Mouse (Mus musculus) heart, embryonic 15.5 days (tissue): ENCODE results near the gene Matn4. TPM values are rescaled to one million over a fixed set of nuclear protein-coding genes. Genes with fewer than 3 reads are reported as not detected.

Experiments used
- ATAC-seq: fragments of 200-750 bp; cut with Nextera tagmentation; replicated peaks from 2 replicates; pipeline ENCODE4 v1.8.0; 2017; ENCODE audit warnings: low read depth, moderate TSS enrichment; ENCODE audit not compliant: insufficient number of reproducible peaks, insufficient read depth, low FRiP score
- H3K27ac ChIP-seq: fragments of 300-500 bp; sonication (generic); 2 replicates; pipeline ENCODE4 v1.5.1; 2015; ENCODE audit warnings: mild to moderate bottlenecking, inconsistent platforms
- H3K27me3 ChIP-seq: fragments of 300-500 bp; sonication (generic); 2 replicates; pipeline ENCODE4 v1.6.1; 2015; ENCODE audit warnings: inconsistent platforms
- H3K36me3 ChIP-seq: fragments of 300-500 bp; sonication (generic); 2 replicates; pipeline ENCODE4 v1.6.1; 2015; ENCODE audit warnings: mild to moderate bottlenecking, inconsistent platforms
- H3K4me1 ChIP-seq: fragments of 300-500 bp; sonication (generic); replicated peaks from 2 replicates; pipeline ENCODE4 v1.6.1; 2015; ENCODE audit warnings: inconsistent platforms
- H3K4me2 ChIP-seq: fragments of 300-500 bp; sonication (generic); 2 replicates; pipeline ENCODE4 v1.6.1; 2015; ENCODE audit warnings: inconsistent platforms, mild to moderate bottlenecking, moderate library complexity
- H3K4me3 ChIP-seq: fragments of 300-500 bp; sonication (generic); 2 replicates; pipeline ENCODE4 v1.5.1; 2015; ENCODE audit warnings: mild to moderate bottlenecking, inconsistent platforms
- H3K9ac ChIP-seq: fragments of 300-500 bp; sonication (generic); 2 replicates; pipeline ENCODE4 v1.6.1; 2015; ENCODE audit warnings: mild to moderate bottlenecking, inconsistent platforms
- H3K9me3 ChIP-seq: fragments of 300-500 bp; sonication (generic); replicated peaks from 2 replicates; pipeline ENCODE4 v1.6.1; 2016; ENCODE audit warnings: inconsistent platforms
- WGBS: fragments of 180-500 bp; shearing (Covaris S2); methylation state at CpG from one replicate; pipeline ENCODE4 v1.1.7; 2015; ENCODE audit warnings: mixed read lengths; 5-methylcytosine and 5-hydroxymethylcytosine counted together
- polyA plus RNA-seq: library from polyadenylated mRNA; unstranded; fragments of >200 nt; fragmentation: Nextera tagmentation; extraction: Ambion mirVana; gene quantifications from 2 replicates; pipeline ENCODE4 v1.2.1, GENCODE M21; 2015

The Matn4 gene
- polyA plus RNA-seq, 1 experiment from 2014 or later = 8.4 TPM

DNA sequence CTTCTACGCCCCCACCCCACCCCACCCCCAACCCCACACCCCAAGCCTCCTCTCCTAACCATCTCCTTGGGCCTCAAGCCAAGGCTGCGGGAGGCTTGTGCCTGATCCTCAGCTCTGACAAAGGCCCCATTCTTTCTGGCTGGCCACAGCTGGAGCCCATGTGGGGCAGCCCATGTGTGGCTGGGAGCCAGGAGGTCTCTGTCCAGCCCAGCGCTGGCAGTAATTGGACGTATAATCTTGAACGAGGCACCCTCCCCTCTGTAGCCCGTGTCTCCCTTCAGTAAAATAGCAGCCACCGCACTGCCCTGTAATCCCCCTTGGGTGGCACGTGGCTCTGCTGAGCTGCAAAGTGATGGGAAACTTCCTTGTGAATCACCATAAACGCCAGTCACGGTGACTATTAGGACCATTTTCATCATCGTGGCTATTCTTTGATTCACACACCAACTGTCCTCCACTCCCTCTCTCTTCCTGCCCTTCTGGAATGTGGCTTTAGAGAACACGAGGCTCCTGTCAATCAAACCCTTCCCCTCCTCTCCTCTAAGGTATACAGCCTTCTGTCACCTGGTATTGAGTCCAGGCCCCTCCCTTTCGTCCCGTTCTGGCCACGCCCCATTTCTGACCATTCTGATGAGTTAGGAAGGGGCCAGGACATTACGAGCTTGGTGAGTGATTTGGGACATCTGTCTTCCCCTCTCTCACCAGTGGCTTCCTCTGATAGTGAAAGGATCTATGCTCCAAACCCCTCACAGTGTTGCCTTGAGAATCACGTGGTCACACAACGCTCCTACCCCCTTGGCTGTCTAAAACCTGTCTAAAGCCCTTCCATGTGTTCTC is 18.8 kb downstream of the Matn4 start:
- H3K36me3 ChIP-seq = no peaks in the 10 kb centered on the region
- WGBS = 16% methylated on average over 18 of the region's 18 CpGs
- H3K4me1 ChIP-seq = peaks cover 21% of the 10 kb centered on the region
- peak; percentile 58 for ATAC-seq
- H3K9me3 ChIP-seq = no peaks in the 10 kb centered on the region
- H3K27ac ChIP-seq = no peak overlapping the region
- peak overlapping the region; percentile 28 for H3K4me2 ChIP-seq
- H3K4me3 ChIP-seq = no peak overlapping the region
- H3K9ac ChIP-seq = no peak overlapping the region
- peaks cover 47% of the 10 kb centered on the region for H3K27me3 ChIP-seq

DNA sequence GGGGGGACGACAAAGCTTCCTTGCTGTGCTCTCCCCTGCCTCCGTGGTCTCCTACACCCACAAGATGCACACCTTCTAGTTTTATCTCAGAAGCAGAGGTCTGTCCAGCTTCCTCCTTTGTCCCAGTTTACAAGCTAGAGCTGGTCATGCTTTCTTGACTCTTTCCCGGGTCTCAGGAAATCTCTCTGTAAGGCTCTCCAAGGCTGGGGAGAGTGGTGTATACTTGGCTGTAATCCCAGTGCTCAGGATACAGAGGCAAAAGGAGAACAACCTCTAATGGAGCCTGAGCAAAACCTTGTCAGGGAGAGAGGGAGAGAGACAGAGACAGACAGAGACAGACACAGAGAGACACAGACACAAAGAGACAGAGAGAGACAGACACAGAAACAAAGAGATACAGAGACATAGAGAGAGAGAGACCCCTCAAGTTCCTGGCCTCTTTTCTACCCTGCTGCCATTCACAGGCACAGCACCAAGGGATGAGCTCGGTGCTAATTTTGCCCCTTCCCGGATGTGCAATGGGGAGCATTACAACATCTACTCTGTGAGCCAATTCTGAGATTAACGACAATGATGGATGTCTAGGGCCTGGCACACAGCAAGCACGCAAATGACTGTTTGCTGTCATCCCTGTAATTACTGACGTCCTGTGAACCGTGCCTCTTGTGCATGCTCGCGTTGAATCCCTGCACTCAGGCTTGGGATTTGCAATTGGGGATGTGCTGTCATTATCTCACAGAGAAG is 21.1 kb downstream of the Matn4 start:
- ATAC-seq = no peak
- Histone ChIP-seq H3K4me2 (no peak overlapping the region), H3K36me3 (no peaks in the 10 kb centered on the region), H3K9me3 (no peaks in the 10 kb centered on the region), H3K4me3 (no peak overlapping the region), H3K9ac (no peak overlapping the region), H3K4me1 (peaks cover 10% of the 10 kb centered on the region), H3K27ac (no peak overlapping the region), H3K27me3 (peaks cover 26% of the 10 kb centered on the region)
- WGBS = 43% methylated on average over 11 of the region's 11 CpGs

DNA sequence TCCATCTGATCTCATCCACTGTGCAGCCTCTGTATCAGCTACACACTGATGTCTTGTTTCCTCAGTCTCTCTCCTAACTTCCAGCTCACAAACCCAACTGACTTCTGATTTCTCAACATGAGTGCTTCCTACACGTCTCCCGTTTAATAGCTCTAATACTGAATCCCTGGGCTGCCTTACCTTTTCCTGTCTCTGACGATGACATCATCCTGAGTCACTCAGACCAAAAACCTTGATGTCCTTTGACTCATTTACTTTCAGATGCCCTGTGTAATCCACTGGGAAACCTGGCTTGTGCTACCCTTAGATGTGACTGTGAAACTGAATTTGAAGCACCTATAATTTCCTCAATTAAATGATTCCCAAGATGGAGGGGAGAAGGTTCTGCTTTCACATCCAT is 22.0 kb downstream of the Matn4 start:
- no peaks in the 10 kb centered on the region for H3K9me3 ChIP-seq
- WGBS = 60% methylated on average over 3 of the region's 3 CpGs
- ATAC-seq = no peak
- H3K4me2 ChIP-seq = no peak overlapping the region
- H3K27me3 ChIP-seq = peaks cover 17% of the 10 kb centered on the region
- H3K4me3 ChIP-seq = no peak overlapping the region
- no peak overlapping the region for H3K9ac ChIP-seq
- no peaks in the 10 kb centered on the region for H3K36me3 ChIP-seq
- peaks cover 9% of the 10 kb centered on the region for H3K4me1 ChIP-seq
- H3K27ac ChIP-seq = no peak overlapping the region

DNA sequence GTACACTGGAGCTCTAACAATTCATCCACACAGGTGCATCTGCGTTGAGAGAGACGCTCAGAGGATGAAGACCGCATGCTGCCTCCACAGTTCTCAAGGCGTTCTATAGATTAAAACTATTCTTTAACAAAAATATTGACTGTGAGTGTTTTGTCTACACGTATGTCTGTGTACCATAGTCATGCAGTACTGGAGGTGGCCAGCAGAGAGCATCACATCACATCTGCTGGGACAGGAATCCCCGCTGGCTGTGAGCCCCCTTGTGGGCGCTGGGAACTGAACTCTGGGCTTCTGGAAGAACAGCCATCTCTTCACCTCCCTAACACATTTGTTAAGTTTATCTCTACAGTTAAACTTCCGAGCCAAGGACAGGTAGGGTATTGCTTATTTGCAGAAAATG is 23.2 kb downstream of the Matn4 start:
- Histone ChIP-seq H3K4me1 (peaks cover 9% of the 10 kb centered on the region), H3K9me3 (no peaks in the 10 kb centered on the region), H3K27ac (no peak overlapping the region), H3K9ac (no peak overlapping the region), H3K4me2 (no peak overlapping the region), H3K36me3 (no peaks in the 10 kb centered on the region), H3K4me3 (no peak overlapping the region), H3K27me3 (peaks cover 5% of the 10 kb centered on the region; the same call in 1 of the 2 replicates)
- ATAC-seq = no peak
- 72% methylated on average over 8 of the region's 8 CpGs for WGBS

DNA sequence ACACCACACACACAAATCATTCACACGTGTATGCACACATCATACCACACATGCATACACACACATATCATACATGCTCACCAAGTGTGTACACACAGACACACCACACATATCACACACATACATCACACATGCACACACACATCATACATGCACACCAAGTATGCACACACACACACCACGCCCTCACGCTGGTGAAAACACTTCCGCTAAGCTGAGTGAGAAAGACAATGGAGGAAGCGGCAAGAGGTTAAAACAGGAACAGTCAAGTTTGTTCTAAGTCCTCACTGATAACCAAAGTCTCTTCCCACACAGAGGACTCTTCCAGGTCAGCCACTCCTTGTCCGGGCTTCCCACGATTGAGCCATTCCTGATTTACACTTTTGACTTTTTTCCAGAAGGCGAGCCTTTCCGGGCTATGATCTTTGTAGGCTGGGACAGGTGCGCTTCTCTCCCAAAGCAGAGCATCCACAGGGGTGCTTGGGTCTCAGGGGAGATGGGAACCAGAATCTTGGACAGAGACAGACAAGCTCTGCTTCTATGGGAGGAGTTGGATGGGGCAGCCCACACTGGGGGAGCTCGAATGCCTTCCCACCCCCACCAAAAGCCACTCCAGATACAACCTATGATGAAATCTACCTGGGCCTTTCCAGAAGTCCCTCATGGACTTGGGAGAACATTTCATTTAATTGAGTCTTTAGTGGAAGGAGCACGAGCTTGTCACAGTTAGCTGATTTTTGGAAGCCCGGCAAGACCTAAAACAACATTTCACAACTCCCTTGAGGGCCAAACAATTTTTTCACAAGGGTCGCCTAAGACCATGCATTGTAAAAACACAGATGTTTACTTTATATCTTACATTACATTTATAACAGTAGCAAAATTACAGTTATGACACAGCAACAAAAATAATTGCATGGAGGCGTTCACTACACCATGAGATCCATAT is 27.2 kb downstream of the Matn4 start:
- H3K9ac ChIP-seq = no peak overlapping the region
- no peaks in the 10 kb centered on the region for H3K9me3 ChIP-seq
- no peaks in the 10 kb centered on the region for H3K36me3 ChIP-seq
- 76% methylated on average over 15 of the region's 15 CpGs for WGBS
- no peak overlapping the region for H3K27ac ChIP-seq
- no peak for ATAC-seq
- no peak overlapping the region for H3K4me3 ChIP-seq
- H3K4me1 ChIP-seq = no peaks in the 10 kb centered on the region
- H3K27me3 ChIP-seq = no peaks in the 10 kb centered on the region
- no peak overlapping the region for H3K4me2 ChIP-seq

DNA sequence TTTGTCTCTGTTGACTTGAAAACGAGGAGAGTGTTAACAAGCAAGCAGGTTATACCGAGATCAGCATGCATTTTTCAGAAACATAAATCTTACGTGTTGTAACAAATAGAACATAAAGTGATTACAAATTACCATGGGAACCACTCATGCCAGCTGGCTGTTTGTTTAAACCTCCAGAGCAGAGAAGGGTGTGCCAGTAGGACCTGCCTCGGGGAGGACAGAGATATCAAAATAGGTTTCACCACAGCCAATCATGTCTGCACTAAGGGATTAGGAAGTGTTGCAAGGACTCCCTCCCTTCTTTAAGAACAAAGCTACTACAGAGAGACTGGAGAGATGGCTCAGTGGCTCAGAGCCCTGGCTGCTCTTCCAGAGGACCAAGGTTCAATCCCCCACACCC is 31.8 kb downstream of the Matn4 start:
- H3K27me3 ChIP-seq = no peaks in the 10 kb centered on the region
- no peaks in the 10 kb centered on the region for H3K9me3 ChIP-seq
- H3K9ac ChIP-seq = no peak overlapping the region
- no peak overlapping the region for H3K4me2 ChIP-seq
- no peak for ATAC-seq
- 46% methylated on average over 4 of the region's 4 CpGs for WGBS
- H3K4me3 ChIP-seq = no peak overlapping the region
- no peak overlapping the region for H3K27ac ChIP-seq
- no peaks in the 10 kb centered on the region for H3K36me3 ChIP-seq
- no peaks in the 10 kb centered on the region for H3K4me1 ChIP-seq

DNA sequence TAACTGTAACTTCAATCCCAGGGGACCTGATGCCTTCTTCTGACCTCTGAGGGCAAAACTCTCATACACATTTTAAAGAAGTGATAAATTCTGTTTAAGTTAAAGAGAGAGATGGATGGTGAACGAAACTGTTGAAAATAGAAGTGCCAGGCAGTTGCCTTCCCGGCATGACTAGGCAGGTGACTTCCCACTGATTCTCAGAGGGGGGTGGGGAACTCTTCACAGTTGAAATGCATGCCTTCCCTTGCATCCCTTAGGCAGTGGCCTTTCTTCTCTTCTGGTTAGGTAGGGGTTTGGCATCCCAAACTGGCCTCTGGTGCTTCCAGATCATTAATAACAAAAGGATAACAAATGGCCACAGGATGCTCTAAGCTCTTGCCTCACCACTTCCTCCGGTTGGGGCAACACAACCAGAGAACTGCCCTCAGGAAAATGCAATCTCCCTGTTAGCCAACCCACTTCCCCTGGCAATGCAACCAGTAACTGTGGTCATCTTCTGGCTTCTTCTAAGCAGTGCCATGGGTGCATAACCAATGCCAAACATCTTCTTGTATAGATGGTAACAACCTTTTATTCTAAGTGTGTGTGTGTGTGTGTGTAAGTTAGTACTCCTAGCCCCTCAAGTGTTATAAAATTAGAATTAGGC is 32.4 kb downstream of the Matn4 start:
- WGBS = 24% methylated on average over 3 of the region's 3 CpGs
- Histone ChIP-seq H3K9me3 (no peaks in the 10 kb centered on the region), H3K4me1 (no peaks in the 10 kb centered on the region), H3K36me3 (no peaks in the 10 kb centered on the region), H3K27ac (no peak overlapping the region), H3K9ac (no peak overlapping the region), H3K4me3 (no peak overlapping the region), H3K4me2 (no peak overlapping the region), H3K27me3 (no peaks in the 10 kb centered on the region)
- no peak for ATAC-seq

DNA sequence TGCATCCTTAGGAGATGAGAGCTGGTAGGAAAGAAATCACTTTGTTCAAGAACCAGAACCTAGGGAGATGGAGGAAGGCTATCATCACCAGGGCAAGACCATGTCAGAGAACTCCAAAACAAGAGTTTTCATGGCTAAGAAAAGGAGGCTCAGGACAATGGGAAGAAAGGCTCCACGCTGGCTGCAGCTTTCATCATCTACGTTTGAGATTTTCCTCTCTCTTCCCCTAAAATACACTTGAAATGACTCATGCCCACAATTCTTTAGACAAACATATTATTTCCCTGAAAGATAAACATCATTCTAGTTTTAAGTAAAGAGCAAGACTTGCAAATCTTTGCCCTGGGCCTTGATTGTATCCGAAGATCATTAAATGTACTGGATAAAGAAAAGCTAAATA is 33.6 kb downstream of the Matn4 start:
- ATAC-seq = no peak
- H3K4me3 ChIP-seq = no peak overlapping the region

DNA sequence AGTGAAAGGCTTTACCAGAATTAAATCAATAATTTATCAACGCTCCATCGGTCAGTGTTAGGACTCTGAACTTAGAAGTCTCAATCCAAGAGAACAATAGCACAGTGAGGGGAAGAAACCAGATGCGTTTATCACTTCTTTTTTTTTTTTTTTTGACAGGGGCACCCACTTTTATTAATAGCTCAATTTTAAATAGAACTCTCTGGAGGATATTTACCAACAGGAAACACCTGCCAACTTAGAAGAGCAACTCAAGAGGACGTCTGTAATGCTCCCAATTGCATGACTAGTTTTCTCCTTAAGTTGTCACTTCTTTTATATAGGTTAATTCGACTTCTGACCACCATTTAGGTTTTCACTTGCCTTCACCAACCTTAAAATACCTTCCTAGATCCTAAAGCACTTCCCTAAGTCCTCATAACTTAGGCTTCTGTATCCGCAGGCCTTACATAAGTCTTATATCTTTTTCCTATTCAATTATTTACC is 36.3 kb downstream of the Matn4 start:
- Histone ChIP-seq H3K4me2 (no peak overlapping the region), H3K9ac (no peak overlapping the region), H3K9me3 (no peaks in the 10 kb centered on the region), H3K36me3 (no peaks in the 10 kb centered on the region), H3K4me1 (0 out of 2 replicates have a peak, but pooled peaks cover 3% of the 10 kb centered on the region), H3K27ac (no peak overlapping the region), H3K4me3 (no peak overlapping the region), H3K27me3 (no peaks in the 10 kb centered on the region)
- ATAC-seq = no peak
- 77% methylated on average over 6 of the region's 6 CpGs for WGBS

More for the DNA sequence above, 33.6 kb downstream of the Matn4 start:
- Histone ChIP-seq H3K4me2 (no peak overlapping the region), H3K4me1 (0 out of 2 replicates have a peak, but pooled peaks cover 3% of the 10 kb centered on the region), H3K9ac (no peak overlapping the region), H3K27me3 (no peaks in the 10 kb centered on the region), H3K36me3 (no peaks in the 10 kb centered on the region), H3K27ac (no peak overlapping the region), H3K9me3 (no peaks in the 10 kb centered on the region)
- 72% methylated on average over 3 of the region's 3 CpGs for WGBS

DNA sequence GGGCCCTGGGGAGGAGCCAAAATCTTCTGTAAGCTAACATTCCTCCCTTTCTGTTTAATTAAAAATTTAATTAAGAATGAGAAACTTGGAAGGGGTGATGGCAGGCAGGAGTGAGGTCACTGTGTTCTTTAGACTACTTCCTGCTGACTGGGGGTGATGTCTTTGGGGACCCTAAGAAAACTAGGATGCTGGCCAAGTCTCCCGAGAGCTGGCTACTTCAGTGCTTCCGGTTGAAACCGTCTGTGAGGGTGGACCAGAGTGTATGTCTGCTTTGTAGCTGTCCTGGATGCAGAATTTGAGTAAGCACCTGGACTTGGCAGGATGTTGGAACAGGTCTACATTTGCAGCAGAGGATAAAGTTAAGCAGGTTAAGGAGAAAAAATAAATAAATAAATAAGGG is 38.0 kb downstream of the Matn4 start:
- WGBS = 45% methylated on average over 3 of the region's 3 CpGs
- H3K4me1 ChIP-seq = 0 out of 2 replicates have a peak, but pooled peaks cover 3% of the 10 kb centered on the region

More for the DNA sequence above, 38.0 kb downstream of the Matn4 start:
- Histone ChIP-seq H3K27me3 (no peaks in the 10 kb centered on the region; the same call in 1 of the 2 replicates), H3K4me2 (no peak overlapping the region), H3K9ac (no peak overlapping the region), H3K4me3 (no peak overlapping the region), H3K9me3 (no peaks in the 10 kb centered on the region), H3K27ac (no peak overlapping the region), H3K36me3 (no peaks in the 10 kb centered on the region)
- ATAC-seq = no peak
